Mouse (Mus musculus): ENCODE measurements around the gene Eif4g1.

GRCm38 (mm10) chr16:20690774-20691173, 22.7 kb downstream of the Eif4g1 start:
- TF ChIP-seq CTCF (IDR thresholded peaks at IDR 0.05; ENCODE audit: borderline replicate concordance, control insufficient read depth, extremely low read depth, insufficient read depth, low read length, poor library complexity) (no peak), POLR2A (IDR thresholded peaks at IDR 0.05; ENCODE audit: control insufficient read depth, extremely low read depth, insufficient read depth, low read length, poor library complexity) (no peak)

All from thymus, adult 2 months (tissue).